Mouse (Mus musculus) cortical plate, adult 2 months (tissue): ENCODE results near the gene Map7. TPM values are rescaled to one million over a fixed set of nuclear protein-coding genes. Genes with fewer than 3 reads are reported as not detected.

ENCODE experiments used
- H3K27ac ChIP-seq: fragments of 200-500 bp; 2 replicates; pipeline ENCODE4 v1.5.1; 2012; ENCODE audit warnings: low read length, control low read depth, inconsistent platforms; ENCODE audit not compliant: insufficient read depth
- H3K4me1 ChIP-seq: fragments of 200-500 bp; 2 replicates; pipeline ENCODE4 v1.6.1; 2011; ENCODE audit warnings: low read length; ENCODE audit not compliant: control insufficient read depth, insufficient read depth
- H3K4me3 ChIP-seq: fragments of 200-500 bp; 2 replicates; pipeline ENCODE4 v1.5.1; 2011; ENCODE audit warnings: mild to moderate bottlenecking, low read length, control low read depth; ENCODE audit not compliant: insufficient read depth
- CTCF ChIP-seq: fragments of 200-500 bp; IDR thresholded peaks from 2 replicates; pipeline ENCODE4 v1.5.1; 2011; ENCODE audit warnings: mild to moderate bottlenecking, control low read depth, low read length; ENCODE audit not compliant: insufficient read depth; ENCODE audit errors: extremely low read depth
- POLR2A ChIP-seq: fragments of 200-500 bp; IDR thresholded peaks from 2 replicates; pipeline ENCODE4 v1.6.1; 2011; ENCODE audit warnings: mild to moderate bottlenecking, low read length, control low read depth; ENCODE audit not compliant: insufficient read depth; ENCODE audit errors: extremely low read depth
- polyA plus RNA-seq: library from polyadenylated mRNA; depleted of rRNA; stranded (reverse); fragments of >200 nt; gene quantifications from 2 replicates; pipeline ENCODE4 v1.2.3, GENCODE M21; 2012

Map7 gene
- polyA plus RNA-seq, 1 experiment = 91.4 TPM

- Histone ChIP-seq H3K4me3 (no peak overlapping the region), H3K27ac (no peak overlapping the region), H3K4me1 (peaks cover 18% of the 10 kb centered on the region)
- TF ChIP-seq CTCF = no peak
- no peak for TF ChIP-seq POLR2A
Observed at GRCm38 (mm10) chr10:20181198-20181597, 32.9 kb downstream of the Map7 start.

- TF ChIP-seq POLR2A (no peak), CTCF (no peak)
- Histone ChIP-seq H3K27ac (no peak overlapping the region), H3K4me1 (peaks cover 18% of the 10 kb centered on the region), H3K4me3 (no peak overlapping the region)
Observed at GRCm38 (mm10) chr10:20181680-20182399, 33.6 kb downstream of the Map7 start.

- peaks cover 13% of the 10 kb centered on the region for H3K4me1 ChIP-seq
- no peak overlapping the region for H3K27ac ChIP-seq
- TF ChIP-seq POLR2A = no peak
- TF ChIP-seq CTCF = no peak
- H3K4me3 ChIP-seq = no peak overlapping the region
Observed at GRCm38 (mm10) chr10:20184326-20184725, 36.1 kb downstream of the Map7 start.

- TF ChIP-seq POLR2A = no peak
- TF ChIP-seq CTCF = no peak
- Histone ChIP-seq H3K4me3 (no peak overlapping the region), H3K4me1 (peaks cover 13% of the 10 kb centered on the region), H3K27ac (no peak overlapping the region)
Observed at GRCm38 (mm10) chr10:20185264-20185663, 37.0 kb downstream of the Map7 start.

- TF ChIP-seq POLR2A (no peak), CTCF (no peak)
- H3K27ac ChIP-seq = no peak overlapping the region
- peaks cover 10% of the 10 kb centered on the region for H3K4me1 ChIP-seq
- H3K4me3 ChIP-seq = no peak overlapping the region
Observed at GRCm38 (mm10) chr10:20185806-20186205, 37.5 kb downstream of the Map7 start.

GRCm38 (mm10) chr10:20186800-20187273 is 38.6 kb downstream of the Map7 start:
- peaks cover 6% of the 10 kb centered on the region; the same call in 1 of the 2 replicates for H3K4me1 ChIP-seq

GRCm38 (mm10) chr10:20190139-20190747 is 42.0 kb downstream of the Map7 start:
- no peak overlapping the region for H3K27ac ChIP-seq
- TF ChIP-seq CTCF = no peak
- no peak for TF ChIP-seq POLR2A
- 0 out of 2 replicates have a peak, but pooled peaks cover under 1% of the 10 kb centered on the region for H3K4me1 ChIP-seq

More at GRCm38 (mm10) chr10:20186800-20187273, 38.6 kb downstream of the Map7 start:
- Histone ChIP-seq H3K27ac (no peak overlapping the region), H3K4me3 (no peak overlapping the region)
- TF ChIP-seq POLR2A (no peak), CTCF (no peak)

GRCm38 (mm10) chr10:20194847-20195540 is 46.7 kb downstream of the Map7 start:
- Histone ChIP-seq H3K27ac (peak overlapping the region; percentile 39), H3K4me3 (no peak overlapping the region), H3K4me1 (peaks cover 6% of the 10 kb centered on the region; the same call in 1 of the 2 replicates)
- TF ChIP-seq POLR2A = no peak
- no peak for TF ChIP-seq CTCF

More at GRCm38 (mm10) chr10:20190139-20190747, 42.0 kb downstream of the Map7 start:
- H3K4me3 ChIP-seq = no peak overlapping the region

GRCm38 (mm10) chr10:20197039-20197438 is 48.8 kb downstream of the Map7 start:
- no peak overlapping the region for H3K4me3 ChIP-seq
- H3K4me1 ChIP-seq = peaks cover 7% of the 10 kb centered on the region; the same call in 1 of the 2 replicates
- no peak overlapping the region for H3K27ac ChIP-seq
- TF ChIP-seq CTCF (no peak), POLR2A (no peak)
